Mouse (Mus musculus) cerebellum, adult 2 months (tissue): ENCODE measurements at regions not wholly inside any gene's neighbourhood (a gene's known extent, or its start where the extent isn't known, plus 50 kb on each side); places are given as distances from the start of the nearest gene placed in this dataset.

Experiments
- CTCF ChIP-seq: fragments of 200-500 bp; IDR thresholded peaks from 2 replicates; pipeline ENCODE4 v1.5.1; 2011; ENCODE audit warnings: low read depth, mild to moderate bottlenecking, control low read depth, low read length, moderate library complexity, borderline replicate concordance; ENCODE audit not compliant: insufficient read depth
- POLR2A ChIP-seq: fragments of 200-500 bp; IDR thresholded peaks from 2 replicates; pipeline ENCODE4 v1.6.1; 2011; ENCODE audit warnings: low read length, control low read depth, borderline replicate concordance; ENCODE audit not compliant: insufficient read depth

- TF ChIP-seq CTCF, result no peak
- no peak for TF ChIP-seq POLR2A
These were observed 128.0 kb upstream of the Gm6657 start for GRCm38 (mm10) chr12:78066024-78066423.
